Mouse (Mus musculus) heart, postnatal 36 days (tissue): Measurements from ENCODE around the gene Wnt4. TPM values are rescaled to one million over a fixed set of nuclear protein-coding genes. Genes with fewer than 3 reads are reported as not detected.

Experiments
- DNase-seq, 2 experiments: peaks; one replicate each; pipeline ENCODE4 v3.0.0; 2021 to 2022
- intact Hi-C: fragments of 180-260 bp; cut with DNase I; formaldehyde crosslinking; loops from one replicate; pipeline ENCODE4 v1.15.1; 2025
- total RNA-seq, 2 experiments: library from RNA; stranded (reverse); gene quantifications; 2 replicates each; pipeline ENCODE4 v1.2.3; 2021

Gene Wnt4
- total RNA-seq, 2 experiments from 2014 or later = 0.17 to 0.19 TPM

- DNase-seq = no peak
- intact Hi-C loops = no loop called here
Measured at GRCm38 (mm10) chr4:137305066-137305465, 27.8 kb downstream of the Wnt4 start.

DNA sequence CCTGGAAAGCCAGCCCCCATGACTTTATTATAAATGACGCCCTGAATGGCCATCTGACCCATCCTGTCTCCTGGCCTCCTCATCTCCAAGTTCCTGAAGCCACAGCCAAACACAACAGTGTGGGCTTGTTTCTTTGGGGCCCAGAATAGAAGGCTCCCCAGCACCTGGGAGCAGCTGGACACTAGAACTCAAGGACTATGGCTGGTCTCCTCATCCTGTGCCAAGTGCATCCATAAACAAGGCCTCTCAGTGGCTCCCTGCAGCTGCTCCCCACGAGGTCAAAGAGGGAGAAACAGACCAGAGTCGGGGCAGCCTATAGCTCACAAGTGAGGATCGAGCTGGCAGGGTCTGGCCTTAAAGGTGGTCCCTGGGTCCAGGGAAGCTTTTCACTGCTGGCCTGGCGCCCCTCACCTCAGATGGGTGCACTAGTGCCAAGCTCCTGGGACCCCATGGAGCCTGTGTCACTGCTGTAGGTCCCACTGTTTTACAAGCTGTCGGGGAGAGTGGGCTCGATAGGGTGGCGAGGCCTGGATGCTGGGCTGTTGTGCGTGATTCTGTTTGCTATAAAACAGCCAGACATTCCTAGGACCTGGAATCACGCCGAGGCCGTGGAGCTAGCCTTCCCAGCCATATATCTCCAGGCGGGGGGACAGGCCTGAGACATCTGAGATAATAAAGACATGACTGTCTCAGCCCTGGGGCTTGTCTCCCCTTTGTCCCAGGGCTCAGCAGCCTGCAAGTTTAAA, 28.7 kb downstream of the Wnt4 start:
- DNase-seq = no peak
- intact Hi-C loops = no loop called here

DNA sequence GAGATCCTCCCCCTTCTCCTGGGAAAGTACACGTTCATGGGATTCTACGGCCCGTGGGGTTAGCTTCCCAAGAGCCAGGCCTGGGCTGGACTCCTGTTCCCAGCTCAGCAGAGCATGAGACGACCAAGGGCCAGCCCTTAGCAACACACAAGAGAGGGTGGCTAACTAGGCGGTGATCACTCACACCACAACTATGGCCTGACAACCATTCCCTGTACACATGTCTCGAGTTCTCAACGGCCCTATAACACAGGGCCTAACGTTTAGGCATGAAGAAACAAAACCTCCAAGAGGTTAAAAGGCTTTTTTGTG, 29.2 kb downstream of the Wnt4 start:
- DNase-seq = no peak
- intact Hi-C loops = no loop called here

DNA sequence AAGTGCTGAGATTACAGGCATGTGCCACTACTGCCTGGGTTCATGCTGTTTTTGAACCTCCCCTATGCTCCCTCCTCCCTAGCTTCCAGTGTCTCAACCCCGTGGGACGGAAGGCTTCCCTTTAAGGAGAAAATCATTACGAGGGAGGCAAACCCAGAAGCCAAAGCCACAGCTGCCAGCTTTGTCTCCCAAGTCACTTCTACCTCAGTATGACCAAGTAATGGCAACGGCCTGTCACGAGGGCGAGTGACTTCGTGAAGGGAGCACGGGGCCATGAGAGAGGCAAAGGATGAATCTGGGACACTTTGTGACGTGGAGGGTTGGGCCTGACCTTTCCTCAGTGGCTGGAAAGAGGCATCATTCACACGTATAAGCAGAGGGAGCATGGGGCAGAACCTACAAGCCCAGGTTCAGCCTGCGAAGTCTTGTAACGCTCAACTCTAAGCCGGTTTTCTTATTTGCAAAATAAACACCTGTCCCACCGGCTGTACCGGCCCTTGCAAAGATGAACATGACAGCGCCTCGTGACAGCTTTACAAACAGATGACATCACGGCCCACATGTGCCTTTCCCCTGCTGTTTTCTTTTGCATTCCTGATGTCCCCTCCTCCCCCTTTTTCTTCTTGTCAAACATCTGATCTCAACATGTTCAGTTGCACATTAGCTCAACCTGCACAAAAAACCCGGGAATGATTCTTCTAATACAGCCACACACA, 29.9 kb downstream of the Wnt4 start:
- intact Hi-C loops = no loop called here
- DNase-seq = no peak

- DNase-seq = peak in 1 of 2 experiments; percentile 34
- intact Hi-C loops = loop anchor here (1.0 to 2.0 kb wide), 2 partner anchors 144 to 232 kb away; no protein-coding TSS in a partner anchor
Measured at GRCm38 (mm10) chr4:137308377-137308776, 31.1 kb downstream of the Wnt4 start.

DNA sequence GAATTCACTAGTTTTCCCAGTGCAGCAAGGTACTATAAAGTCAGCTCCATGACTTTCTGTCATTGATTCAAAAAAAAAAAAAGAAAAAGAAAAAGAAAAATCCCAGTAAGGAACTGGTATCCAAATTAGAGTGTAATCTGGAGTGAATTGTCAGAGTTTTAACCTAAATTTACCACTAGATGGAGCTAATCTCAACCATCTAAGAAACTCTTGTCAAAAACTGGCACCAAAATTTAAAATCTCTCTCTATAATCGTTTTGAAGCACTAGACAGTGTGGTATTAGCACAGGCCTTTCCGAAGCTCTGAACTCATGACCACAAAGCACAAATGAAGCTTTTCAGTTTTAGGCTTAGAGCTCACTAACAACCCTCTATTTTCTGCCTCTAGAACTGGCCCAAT, 36.2 kb downstream of the Wnt4 start:
- DNase-seq = no peak
- intact Hi-C loops = loop anchor here (5.0 kb wide), 1 partner anchor 79 kb away; no protein-coding TSS in a partner anchor

DNA sequence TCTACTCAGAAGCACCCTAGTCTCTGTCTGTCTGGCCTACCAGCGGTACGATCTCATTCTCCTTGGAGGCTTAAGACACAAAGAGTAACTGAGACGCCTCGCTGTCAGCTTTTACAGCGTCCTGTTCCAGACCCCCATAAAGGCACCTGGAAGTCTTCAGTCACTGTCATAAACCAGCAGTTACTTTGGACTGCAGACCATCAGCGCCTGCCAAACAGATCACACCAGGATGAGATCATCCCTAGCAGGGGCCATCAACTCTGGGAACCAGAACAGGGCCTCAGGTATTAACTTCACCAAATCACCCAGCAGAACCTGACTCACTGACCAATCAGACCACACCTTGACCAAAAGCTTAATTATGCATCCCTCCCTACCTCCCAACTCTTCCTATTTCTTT, 37.3 kb downstream of the Wnt4 start:
- no peak for DNase-seq

DNA sequence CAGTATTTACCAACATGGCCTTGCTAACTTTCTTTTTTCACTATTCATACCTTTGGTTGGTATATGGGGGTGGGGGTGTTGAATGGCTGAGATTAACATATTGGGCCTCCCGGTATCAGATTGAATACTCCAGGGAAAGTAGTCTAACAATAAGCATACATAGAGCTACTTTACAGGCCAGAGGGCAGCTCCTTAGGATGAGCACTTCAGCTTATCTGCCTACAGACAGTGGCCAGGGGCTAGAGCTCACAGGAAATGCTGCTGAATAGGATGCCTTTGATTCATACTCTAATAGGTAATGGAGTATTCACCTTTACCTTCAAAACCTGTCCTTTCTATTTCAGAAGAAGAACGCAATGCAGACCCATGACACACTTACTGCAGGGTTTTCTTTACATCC, 37.8 kb downstream of the Wnt4 start:
- no peak for DNase-seq
- intact Hi-C loops = no loop called here

More for the DNA sequence above, 37.3 kb downstream of the Wnt4 start:
- intact Hi-C loops = loop anchor here (5.0 kb wide), 1 partner anchor 78 kb away; no protein-coding TSS in a partner anchor

DNA sequence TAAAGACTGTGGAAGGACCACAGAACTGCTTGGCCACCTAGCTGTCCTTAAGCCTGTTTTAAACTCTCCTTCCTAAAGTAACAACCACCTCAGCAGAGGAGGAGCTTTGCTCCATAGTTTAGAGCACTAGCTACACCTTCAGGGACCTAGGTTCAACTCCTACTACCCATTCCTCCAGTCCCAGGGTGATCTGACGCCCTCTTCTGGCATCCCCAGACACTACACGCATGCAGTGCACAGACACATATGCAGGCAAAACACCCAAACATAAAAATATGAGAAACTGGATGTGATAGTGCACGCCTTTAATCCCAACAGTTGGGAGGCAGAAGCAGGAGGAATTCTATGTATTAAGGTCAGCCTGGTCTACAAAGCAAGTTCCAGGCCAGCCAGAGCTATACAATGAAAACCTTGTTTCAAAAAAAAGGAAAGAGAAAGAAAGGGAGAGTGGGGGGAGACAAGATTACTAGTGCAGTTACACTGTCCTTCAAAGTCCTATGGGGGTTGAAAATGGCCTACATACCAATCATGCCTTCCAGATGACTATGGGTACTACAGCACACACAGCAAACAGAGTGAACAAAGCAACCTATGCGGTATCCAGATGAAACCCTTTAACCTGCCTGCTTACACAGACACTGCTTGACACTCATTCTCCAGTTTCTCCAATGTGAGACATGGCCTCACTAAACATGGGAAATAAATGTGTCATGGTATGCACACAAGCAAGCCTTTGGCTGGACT, 38.9 kb downstream of the Wnt4 start:
- intact Hi-C loops = no loop called here
- no peak for DNase-seq

DNA sequence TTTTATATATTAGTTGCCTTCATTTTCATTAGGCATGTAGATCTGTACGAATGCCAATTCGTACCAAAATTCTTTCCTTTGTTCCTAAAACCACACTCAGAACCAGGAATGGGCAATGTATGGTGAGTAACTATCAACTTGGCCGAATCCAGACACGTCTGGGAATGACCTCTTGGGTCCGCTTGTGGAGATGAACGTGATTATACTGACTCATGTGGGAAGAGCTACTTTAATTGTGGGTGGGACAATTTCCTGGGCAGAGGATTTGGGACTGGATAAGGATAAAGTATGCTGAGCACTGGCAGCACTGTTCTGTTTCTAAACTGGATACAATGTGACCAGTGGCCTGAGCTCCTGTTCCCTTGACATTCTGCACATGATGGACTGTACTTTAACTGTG, 47.6 kb downstream of the Wnt4 start:
- DNase-seq = no peak
- intact Hi-C loops = no loop called here

- DNase-seq = no peak
- intact Hi-C loops = no loop called here
Measured at GRCm38 (mm10) chr4:137326494-137326893, 49.2 kb downstream of the Wnt4 start.

GRCm38 (mm10) chr4:137332051-137332450, 54.8 kb downstream of the Wnt4 start:
- intact Hi-C loops = no loop called here
- no peak for DNase-seq

- intact Hi-C loops = no loop called here
- no peak for DNase-seq
Measured at GRCm38 (mm10) chr4:137336468-137336867, 59.2 kb downstream of the Wnt4 start.

- peak in 1 of 2 experiments; percentile 22 for DNase-seq
- intact Hi-C loops = no loop called here
Measured at GRCm38 (mm10) chr4:137339415-137339814, 62.1 kb downstream of the Wnt4 start.

- no peak for DNase-seq
- intact Hi-C loops = no loop called here
Measured at GRCm38 (mm10) chr4:137342816-137343215, 65.5 kb downstream of the Wnt4 start.

GRCm38 (mm10) chr4:137345112-137345511, 67.8 kb downstream of the Wnt4 start:
- no peak for DNase-seq
- intact Hi-C loops = no loop called here

GRCm38 (mm10) chr4:137345790-137346189, 68.5 kb downstream of the Wnt4 start:
- no peak for DNase-seq
- intact Hi-C loops = no loop called here
